Mouse (Mus musculus): ENCODE data around the gene Timp2. TPM values are rescaled to one million over a fixed set of nuclear protein-coding genes. Genes with fewer than 3 reads are reported as not detected.

Timp2 gene
- polyA plus RNA-seq (2014; fragmentation: Nextera tagmentation; extraction: Ambion mirVana), result 71.3 and 81.8 TPM in 2 replicates

DNA sequence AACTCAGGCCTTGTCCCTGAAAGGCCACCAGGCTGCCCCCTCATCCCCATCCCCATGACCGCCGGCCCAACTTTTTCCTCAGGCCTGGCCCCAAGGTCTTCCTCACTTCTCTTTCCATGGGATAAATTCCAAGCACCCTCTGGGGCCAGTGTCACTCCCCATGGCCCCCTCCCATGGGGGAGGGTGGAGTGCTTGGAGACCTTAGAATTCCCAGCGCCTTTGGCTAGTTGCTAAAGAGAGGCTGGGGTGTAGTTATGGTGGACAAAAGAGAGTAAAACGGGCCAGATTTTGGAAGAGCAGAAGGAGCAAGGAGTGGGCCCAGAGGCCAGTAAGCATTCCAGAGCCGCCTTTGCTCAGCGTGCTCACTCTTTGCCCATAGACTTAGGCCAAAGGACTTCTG is at the start of gene Timp2:
Timp2 (minus strand) TSS at position 101 of the 400 bp plus-strand sequence.
- peak within 1 kb of the TSS; percentile 69 for H3K4me2 ChIP-seq (ENCODE audit: low read length)
- peaks cover 18% of the 10 kb centered on the region for H3K4me1 ChIP-seq (ENCODE audit: control insufficient read depth, insufficient read depth, low read length)
- no peaks in the 10 kb centered on the region for H3K27me3 ChIP-seq (ENCODE audit: control insufficient read depth, insufficient read depth, low read length)
- peak within 1 kb of the TSS; percentile 91 for H3K27ac ChIP-seq (replicated peaks; ENCODE audit: low read depth, low read length)
- DNase-seq (no peak), ATAC-seq (ENCODE audit: low FRiP score, low TSS enrichment) (no peak)
- H3K9me3 ChIP-seq (ENCODE audit: control insufficient read depth, low read length), result no peaks in the 10 kb centered on the region
- peak within 1 kb of the TSS; percentile 96 for H3K9ac ChIP-seq (replicated peaks; ENCODE audit: low read length)
- WGBS, result 29% methylated on average over 6 of the region's 6 CpGs
- H3K36me3 ChIP-seq (ENCODE audit: control insufficient read depth, insufficient read depth, low read length), result no peaks in the 10 kb centered on the region
- H3K4me3 ChIP-seq (replicated peaks; ENCODE audit: low read depth, low read length), result peak within 1 kb of the TSS; percentile 76

DNA sequence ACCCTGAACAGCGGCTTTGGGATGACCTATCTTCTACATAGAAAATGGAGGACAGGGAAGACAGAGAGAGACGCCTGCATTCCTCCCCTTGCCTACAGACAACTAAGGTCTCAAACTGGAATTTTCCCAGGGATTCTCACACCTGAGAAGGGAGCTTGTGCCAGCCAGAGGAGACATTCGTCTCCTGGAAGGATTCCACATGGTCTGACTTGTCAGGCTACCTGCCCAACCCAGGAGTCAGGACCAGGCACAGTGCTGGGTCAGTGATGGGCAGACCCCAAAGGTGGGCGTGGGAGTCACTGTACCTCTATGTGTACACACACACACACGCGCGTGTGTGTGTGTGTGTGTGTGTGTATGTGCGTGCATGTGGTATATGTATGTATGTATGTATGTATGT is 49.8 kb upstream of the Timp2 start:
- Histone ChIP-seq H3K4me3 (replicated peaks; ENCODE audit: low read depth, low read length) (no peak overlapping the region), H3K27me3 (ENCODE audit: control insufficient read depth, insufficient read depth, low read length) (no peaks in the 10 kb centered on the region), H3K27ac (replicated peaks; ENCODE audit: low read depth, low read length) (no peak overlapping the region), H3K4me1 (ENCODE audit: control insufficient read depth, insufficient read depth, low read length) (no peaks in the 10 kb centered on the region), H3K36me3 (ENCODE audit: control insufficient read depth, insufficient read depth, low read length) (peaks cover 46% of the 10 kb centered on the region), H3K4me2 (ENCODE audit: low read length) (no peak overlapping the region), H3K9me3 (ENCODE audit: control insufficient read depth, low read length) (no peaks in the 10 kb centered on the region), H3K9ac (replicated peaks; ENCODE audit: low read length) (no peak overlapping the region)
- 96% methylated on average over 8 of the region's 8 CpGs for WGBS
- ATAC-seq (ENCODE audit: low FRiP score, low TSS enrichment) (no peak), DNase-seq (no peak)

DNA sequence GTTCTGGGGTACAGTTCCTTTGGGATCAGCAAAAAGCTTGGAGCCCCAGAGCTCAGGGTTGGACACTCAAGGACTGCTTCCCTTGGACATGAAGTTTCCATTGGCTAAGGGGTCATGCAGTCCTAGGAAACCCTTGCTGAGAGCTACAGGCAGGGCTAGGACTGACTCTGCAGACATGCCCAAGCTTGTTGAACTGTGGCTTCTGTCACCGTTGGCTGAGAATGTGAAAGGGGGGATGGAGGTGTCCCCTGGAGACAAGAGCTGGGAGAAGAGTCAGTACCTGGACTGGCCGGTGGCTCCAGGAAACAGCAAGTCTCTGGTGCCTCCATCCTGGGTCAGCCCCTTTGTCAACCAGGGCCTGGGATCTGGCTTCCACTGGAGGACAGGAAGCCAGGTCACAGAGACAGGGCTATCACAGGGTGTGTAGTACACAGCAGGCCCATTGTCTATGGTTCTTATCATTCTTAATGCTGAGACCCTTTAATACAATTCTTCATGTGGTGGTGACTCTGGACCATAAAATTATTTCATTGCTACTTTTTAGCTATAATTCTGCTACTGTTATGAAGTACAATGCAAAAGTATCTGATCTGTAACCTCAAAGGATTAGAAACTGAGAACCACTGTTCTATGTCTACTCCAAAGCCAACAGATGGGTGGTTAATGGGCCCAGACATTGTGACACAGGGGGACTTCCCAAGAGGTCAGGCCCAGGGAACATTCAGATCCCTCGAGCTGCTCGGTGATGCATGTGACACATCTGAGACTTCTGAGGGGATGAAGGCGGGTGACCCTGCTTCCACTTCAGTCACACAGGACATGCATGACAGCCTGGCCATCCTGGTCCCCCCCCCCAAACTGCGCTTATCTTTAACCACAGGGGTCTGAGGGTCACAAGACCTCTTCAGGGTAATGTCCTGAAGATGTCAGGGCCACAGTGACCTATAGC is 48.7 kb upstream of the Timp2 start:
- WGBS, result 65% methylated on average over 6 of the region's 6 CpGs
- Histone ChIP-seq H3K4me3 (replicated peaks; ENCODE audit: low read depth, low read length) (no peak overlapping the region), H3K4me2 (ENCODE audit: low read length) (no peak overlapping the region), H3K9ac (replicated peaks; ENCODE audit: low read length) (no peak overlapping the region), H3K36me3 (ENCODE audit: control insufficient read depth, insufficient read depth, low read length) (peaks cover 36% of the 10 kb centered on the region), H3K27ac (replicated peaks; ENCODE audit: low read depth, low read length) (no peak overlapping the region), H3K4me1 (ENCODE audit: control insufficient read depth, insufficient read depth, low read length) (no peaks in the 10 kb centered on the region), H3K27me3 (ENCODE audit: control insufficient read depth, insufficient read depth, low read length) (no peaks in the 10 kb centered on the region), H3K9me3 (ENCODE audit: control insufficient read depth, low read length) (no peaks in the 10 kb centered on the region)
- DNase-seq (no peak), ATAC-seq (ENCODE audit: low FRiP score, low TSS enrichment) (no peak)

DNA sequence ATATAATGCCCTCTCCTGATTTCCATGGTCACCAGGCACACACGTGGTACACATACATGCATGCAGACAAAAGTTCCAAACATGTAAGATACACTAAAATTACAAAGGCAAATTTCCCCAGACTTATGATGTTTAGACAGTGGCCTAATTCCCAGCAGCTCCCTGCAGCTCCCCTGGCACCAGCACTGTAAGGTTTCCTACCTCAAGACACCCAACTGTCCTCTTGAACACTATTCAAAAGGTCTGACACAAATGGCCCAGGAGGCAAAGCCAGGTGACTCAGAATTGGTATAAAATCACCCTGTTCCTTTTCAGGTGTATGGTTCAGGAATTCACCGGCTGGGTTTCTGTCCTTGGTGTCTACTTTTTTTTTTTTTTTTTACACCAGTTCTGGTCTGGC is 47.6 kb upstream of the Timp2 start:
- 84% methylated on average over 2 of the region's 2 CpGs for WGBS
- H3K9me3 ChIP-seq (ENCODE audit: control insufficient read depth, low read length), result no peaks in the 10 kb centered on the region
- H3K4me1 ChIP-seq (ENCODE audit: control insufficient read depth, insufficient read depth, low read length), result no peaks in the 10 kb centered on the region
- peaks cover 26% of the 10 kb centered on the region for H3K36me3 ChIP-seq (ENCODE audit: control insufficient read depth, insufficient read depth, low read length)
- no peak overlapping the region for H3K9ac ChIP-seq (replicated peaks; ENCODE audit: low read length)
- H3K27me3 ChIP-seq (ENCODE audit: control insufficient read depth, insufficient read depth, low read length), result no peaks in the 10 kb centered on the region
- no peak overlapping the region for H3K27ac ChIP-seq (replicated peaks; ENCODE audit: low read depth, low read length)
- ATAC-seq (ENCODE audit: low FRiP score, low TSS enrichment) (no peak), DNase-seq (no peak)
- H3K4me2 ChIP-seq (ENCODE audit: low read length), result no peak overlapping the region
- no peak overlapping the region for H3K4me3 ChIP-seq (replicated peaks; ENCODE audit: low read depth, low read length)

DNA sequence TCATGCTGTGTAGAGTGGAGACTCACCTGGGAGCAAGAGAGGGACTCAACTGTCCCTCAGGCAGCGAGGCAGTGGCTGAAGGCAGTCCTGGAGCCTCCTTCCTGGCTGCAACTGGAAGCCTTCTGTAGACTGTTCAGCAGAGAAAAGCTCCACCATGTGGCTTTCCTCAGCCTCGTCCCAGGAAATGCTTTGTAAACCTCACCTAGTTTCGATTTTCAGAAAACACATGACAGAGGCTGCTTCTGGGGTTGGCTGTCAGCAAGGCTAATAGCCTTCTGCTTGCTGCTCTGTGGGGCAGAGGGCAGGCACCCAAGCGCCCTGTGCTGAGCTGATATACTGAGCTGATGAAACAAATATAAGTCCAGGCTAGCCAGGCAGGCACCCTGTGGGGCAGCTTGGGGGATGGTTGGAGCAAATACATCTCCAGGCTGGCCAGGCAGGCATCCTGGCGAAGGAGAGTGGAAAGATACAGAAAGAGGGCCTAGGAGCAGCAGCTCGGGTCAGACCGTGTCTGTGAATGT is 46.3 kb upstream of the Timp2 start, which contains the start of gene Lgals3bp:
Lgals3bp (minus strand) TSS at position 333 of the 521 bp plus-strand sequence.
- Histone ChIP-seq H3K4me2 (ENCODE audit: low read length) (no peak within 1 kb of the TSS), H3K27me3 (ENCODE audit: control insufficient read depth, insufficient read depth, low read length) (no peaks in the 10 kb centered on the region), H3K9me3 (ENCODE audit: control insufficient read depth, low read length) (no peaks in the 10 kb centered on the region), H3K4me3 (replicated peaks; ENCODE audit: low read depth, low read length) (no peak within 1 kb of the TSS), H3K27ac (replicated peaks; ENCODE audit: low read depth, low read length) (no peak within 1 kb of the TSS), H3K4me1 (ENCODE audit: control insufficient read depth, insufficient read depth, low read length) (no peaks in the 10 kb centered on the region), H3K9ac (replicated peaks; ENCODE audit: low read length) (no peak within 1 kb of the TSS), H3K36me3 (ENCODE audit: control insufficient read depth, insufficient read depth, low read length) (peaks cover 13% of the 10 kb centered on the region)
- peak; percentile 44 for DNase-seq
- ATAC-seq (ENCODE audit: low FRiP score, low TSS enrichment), result no peak
- 54% methylated on average over 7 of the region's 7 CpGs for WGBS

DNA sequence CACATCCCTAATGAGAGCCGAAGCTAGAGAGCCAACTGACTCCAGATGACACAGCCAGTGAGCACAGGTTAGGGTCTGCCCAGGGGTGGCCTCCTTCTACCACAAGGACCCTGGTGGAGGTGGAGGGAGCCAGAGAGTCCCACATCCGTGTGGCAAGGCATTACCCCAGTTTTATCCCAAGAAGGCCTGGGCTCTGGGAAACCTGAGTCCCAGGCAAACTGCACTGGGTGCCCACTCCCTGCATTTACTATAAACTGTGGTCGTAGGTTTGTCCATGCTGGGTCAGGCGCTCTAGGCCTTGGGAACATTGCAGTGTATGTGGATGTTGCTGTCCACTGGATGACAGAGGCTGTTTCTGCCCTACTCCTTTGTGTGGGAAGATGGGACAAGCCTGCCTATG is 45.7 kb upstream of the Timp2 start:
- no peak overlapping the region for H3K27ac ChIP-seq (replicated peaks; ENCODE audit: low read depth, low read length)
- no peaks in the 10 kb centered on the region for H3K4me1 ChIP-seq (ENCODE audit: control insufficient read depth, insufficient read depth, low read length)
- no peak overlapping the region for H3K4me2 ChIP-seq (ENCODE audit: low read length)
- DNase-seq, result no peak
- H3K9ac ChIP-seq (replicated peaks; ENCODE audit: low read length), result no peak overlapping the region
- peaks cover 7% of the 10 kb centered on the region for H3K36me3 ChIP-seq (ENCODE audit: control insufficient read depth, insufficient read depth, low read length)
- H3K4me3 ChIP-seq (replicated peaks; ENCODE audit: low read depth, low read length), result no peak overlapping the region
- no peaks in the 10 kb centered on the region for H3K27me3 ChIP-seq (ENCODE audit: control insufficient read depth, insufficient read depth, low read length)
- no peak for ATAC-seq (ENCODE audit: low FRiP score, low TSS enrichment)
- no peaks in the 10 kb centered on the region for H3K9me3 ChIP-seq (ENCODE audit: control insufficient read depth, low read length)
- WGBS, result 82% methylated on average over 4 of the region's 4 CpGs

DNA sequence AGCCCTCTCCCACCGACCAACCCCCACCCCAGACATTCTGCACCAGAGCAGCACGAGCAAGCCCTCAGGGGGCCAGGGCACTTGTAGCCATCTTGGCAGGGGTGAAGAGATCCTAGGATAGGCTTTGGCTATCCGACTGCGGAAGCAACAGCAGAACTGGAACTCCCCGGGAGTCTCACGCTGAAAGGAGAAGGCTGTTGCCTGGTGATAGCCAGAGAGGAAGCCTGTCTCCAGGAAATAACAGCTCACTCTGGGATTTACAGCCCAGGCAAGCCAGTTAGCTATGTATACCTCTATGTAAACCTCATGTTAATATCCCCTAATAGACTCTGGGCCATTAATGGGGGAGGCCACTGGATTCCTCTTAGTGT is 45.0 kb upstream of the Timp2 start:
- Histone ChIP-seq H3K4me3 (replicated peaks; ENCODE audit: low read depth, low read length) (no peak overlapping the region), H3K27ac (replicated peaks; ENCODE audit: low read depth, low read length) (no peak overlapping the region), H3K9me3 (ENCODE audit: control insufficient read depth, low read length) (no peaks in the 10 kb centered on the region), H3K27me3 (ENCODE audit: control insufficient read depth, insufficient read depth, low read length) (no peaks in the 10 kb centered on the region), H3K4me2 (ENCODE audit: low read length) (no peak overlapping the region), H3K4me1 (ENCODE audit: control insufficient read depth, insufficient read depth, low read length) (no peaks in the 10 kb centered on the region), H3K36me3 (ENCODE audit: control insufficient read depth, insufficient read depth, low read length) (peaks cover 2% of the 10 kb centered on the region; the same call in 1 of the 2 replicates), H3K9ac (replicated peaks; ENCODE audit: low read length) (no peak overlapping the region)
- ATAC-seq (ENCODE audit: low FRiP score, low TSS enrichment) (no peak), DNase-seq (peak; percentile 11)
- WGBS, result 42% methylated on average over 6 of the region's 6 CpGs

DNA sequence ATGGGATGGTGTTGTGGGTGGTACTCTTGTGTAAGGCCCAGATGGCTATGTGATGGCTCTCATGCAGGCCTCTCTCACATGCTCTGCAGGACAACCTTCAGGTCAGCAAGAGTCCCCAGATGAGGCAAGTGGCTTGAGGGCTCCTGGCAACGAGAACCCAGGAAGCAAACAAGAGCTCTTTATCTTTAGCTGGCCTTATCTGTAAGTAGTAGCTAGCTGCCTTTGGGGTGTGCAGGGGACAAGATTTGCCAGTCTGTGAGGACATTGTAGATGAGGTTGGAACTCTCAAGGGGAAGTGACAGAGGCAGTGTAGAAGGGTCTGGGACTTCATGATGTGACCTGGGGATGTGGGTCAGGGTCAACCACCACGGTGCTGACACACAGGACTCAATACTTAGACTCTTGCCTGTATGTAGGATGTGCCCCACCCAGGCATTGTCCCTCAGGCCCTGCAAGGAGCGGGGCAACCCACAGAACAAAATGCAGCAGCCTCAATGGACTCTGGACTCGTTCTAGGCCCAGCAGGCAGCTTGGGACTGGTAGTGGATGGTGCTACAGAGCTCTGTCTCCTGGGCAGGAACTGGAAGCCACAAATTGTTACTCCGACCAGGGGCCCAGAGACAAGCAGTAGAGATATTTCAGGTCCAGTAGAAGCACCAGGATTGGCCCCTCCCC is 44.5 kb upstream of the Timp2 start:
- no peaks in the 10 kb centered on the region for H3K4me1 ChIP-seq (ENCODE audit: control insufficient read depth, insufficient read depth, low read length)
- ATAC-seq (ENCODE audit: low FRiP score, low TSS enrichment) (no peak), DNase-seq (no peak)
- no peak overlapping the region for H3K4me2 ChIP-seq (ENCODE audit: low read length)
- no peaks in the 10 kb centered on the region for H3K36me3 ChIP-seq (ENCODE audit: control insufficient read depth, insufficient read depth, low read length)
- H3K27me3 ChIP-seq (ENCODE audit: control insufficient read depth, insufficient read depth, low read length), result no peaks in the 10 kb centered on the region
- H3K9ac ChIP-seq (replicated peaks; ENCODE audit: low read length), result no peak overlapping the region
- H3K4me3 ChIP-seq (replicated peaks; ENCODE audit: low read depth, low read length), result no peak overlapping the region
- 84% methylated on average over 5 of the region's 5 CpGs for WGBS
- H3K27ac ChIP-seq (replicated peaks; ENCODE audit: low read depth, low read length), result no peak overlapping the region
- no peaks in the 10 kb centered on the region for H3K9me3 ChIP-seq (ENCODE audit: control insufficient read depth, low read length)

All from midbrain, embryonic 14.5 days (tissue).